Mouse (Mus musculus): ENCODE results near the gene Wfdc5. TPM values are rescaled to one million over a fixed set of nuclear protein-coding genes. Genes with fewer than 3 reads are reported as not detected.

Wfdc5 gene
- total RNA-seq, 2 experiments from 2014 or later = not detected

- peak; percentile 49 for ATAC-seq (replicated peaks; ENCODE audit: poor library complexity)
Observed at GRCm38 (mm10) chr2:164134563-164134962, 48.0 kb downstream of the Wfdc5 start.

GRCm38 (mm10) chr2:164131586-164131985, 51.0 kb downstream of the Wfdc5 start:
- ATAC-seq (replicated peaks; ENCODE audit: poor library complexity) = no peak

GRCm38 (mm10) chr2:164128576-164129411, 53.7 kb downstream of the Wfdc5 start:
- ATAC-seq (replicated peaks; ENCODE audit: poor library complexity) = no peak

GRCm38 (mm10) chr2:164127297-164127696, 55.2 kb downstream of the Wfdc5 start:
- ATAC-seq (replicated peaks; ENCODE audit: poor library complexity) = no peak

GRCm38 (mm10) chr2:164126533-164126955, 56.0 kb downstream of the Wfdc5 start:
- peak; percentile 55; the same call in 1 of the 2 replicates for ATAC-seq (replicated peaks; ENCODE audit: poor library complexity)

Other genes with a start within 250 kb of the Wfdc5 start
- 140 and 141 TPM in 2 replicates for gene Ywhab, start 187.8 kb downstream of the Wfdc5 start, total RNA-seq (2015)
- 54.8 and 57.9 TPM in 2 replicates for gene Ywhab, start 187.8 kb downstream of the Wfdc5 start, total RNA-seq (2017)
- gene Pabpc1l, start 157.3 kb downstream of the Wfdc5 start, total RNA-seq (2015) = 1.0 and 2.2 TPM in 2 replicates
- 0.61 and 0.83 TPM in 2 replicates for gene Pabpc1l, start 157.3 kb downstream of the Wfdc5 start, total RNA-seq (2017)
- gene Stk4, start 112.4 kb downstream of the Wfdc5 start, total RNA-seq (2015) = 152 and 189 TPM in 2 replicates
- 115 and 156 TPM in 2 replicates for gene Stk4, start 112.4 kb downstream of the Wfdc5 start, total RNA-seq (2017)
- 48.0 and 55.0 TPM in 2 replicates for gene Tomm34, start 111.6 kb downstream of the Wfdc5 start, total RNA-seq (2015)
- 44.5 and 44.8 TPM in 2 replicates for gene Tomm34, start 111.6 kb downstream of the Wfdc5 start, total RNA-seq (2017)
- gene Kcns1, start 11.6 kb downstream of the Wfdc5 start, total RNA-seq (2015) = 0.05 TPM in 1 of 2 replicates, not detected in the other
- gene Kcns1, start 11.6 kb downstream of the Wfdc5 start, total RNA-seq (2017) = 0.08 and 0.17 TPM in 2 replicates
- not detected in 2 replicates for gene Wfdc12, start 7.9 kb upstream of the Wfdc5 start, total RNA-seq (2015)
- gene Wfdc12, start 7.9 kb upstream of the Wfdc5 start, total RNA-seq (2017) = not detected in 2 replicates
- not detected in 2 replicates for gene Wfdc15a, start 17.4 kb upstream of the Wfdc5 start, total RNA-seq (2015)
- gene Wfdc15a, start 17.4 kb upstream of the Wfdc5 start, total RNA-seq (2017) = not detected in 2 replicates
- not detected in 2 replicates for gene Wfdc15b, start 38.9 kb upstream of the Wfdc5 start, total RNA-seq (2015)
- not detected in 2 replicates for gene Wfdc15b, start 38.9 kb upstream of the Wfdc5 start, total RNA-seq (2017)
- gene Svs2, start 55.7 kb upstream of the Wfdc5 start, total RNA-seq (2015) = not detected in 2 replicates
- gene Svs2, start 55.7 kb upstream of the Wfdc5 start, total RNA-seq (2017) = not detected in 2 replicates
- not detected in 2 replicates for gene Svs3b, start 73.9 kb upstream of the Wfdc5 start, total RNA-seq (2015)
- not detected in 2 replicates for gene Svs3b, start 73.9 kb upstream of the Wfdc5 start, total RNA-seq (2017)
- not detected in 2 replicates for gene Svs4, start 95.7 kb upstream of the Wfdc5 start, total RNA-seq (2015)
- not detected in 2 replicates for gene Svs4, start 95.7 kb upstream of the Wfdc5 start, total RNA-seq (2017)
- gene Svs3a, start 106.5 kb upstream of the Wfdc5 start, total RNA-seq (2015) = not detected in 2 replicates
- gene Svs3a, start 106.5 kb upstream of the Wfdc5 start, total RNA-seq (2017) = not detected in 2 replicates
- not detected in 2 replicates for gene Svs6, start 134.0 kb upstream of the Wfdc5 start, total RNA-seq (2015)
- gene Svs6, start 134.0 kb upstream of the Wfdc5 start, total RNA-seq (2017) = not detected in 2 replicates
- not detected in 2 replicates for gene Svs5, start 150.0 kb upstream of the Wfdc5 start, total RNA-seq (2015)
- not detected in 2 replicates for gene Svs5, start 150.0 kb upstream of the Wfdc5 start, total RNA-seq (2017)
- gene Slpi, start 206.4 kb upstream of the Wfdc5 start, total RNA-seq (2015) = 244 and 316 TPM in 2 replicates
- 39.7 and 71.6 TPM in 2 replicates for gene Slpi, start 206.4 kb upstream of the Wfdc5 start, total RNA-seq (2017)
- not detected in 2 replicates for gene Rbpjl, start 220.4 kb upstream of the Wfdc5 start, total RNA-seq (2015)
- gene Rbpjl, start 220.4 kb upstream of the Wfdc5 start, total RNA-seq (2017) = not detected in 2 replicates
- gene Matn4, start 222.4 kb upstream of the Wfdc5 start, total RNA-seq (2015) = not detected in 2 replicates
- not detected in 2 replicates for gene Matn4, start 222.4 kb upstream of the Wfdc5 start, total RNA-seq (2017)